Mouse (Mus musculus) lung, adult 2 months (tissue): ENCODE measurements around the gene Cox7a1.

Experiments used
- CTCF ChIP-seq: fragments of 200-500 bp; IDR thresholded peaks from 2 replicates; pipeline ENCODE4 v1.5.1; 2011; ENCODE audit warnings: mild to moderate bottlenecking, low read length, control low read depth; ENCODE audit not compliant: insufficient read depth
- POLR2A ChIP-seq: fragments of 200-500 bp; IDR thresholded peaks from 2 replicates; pipeline ENCODE4 v1.6.1; 2011; ENCODE audit warnings: low read depth, mild to moderate bottlenecking, control low read depth, low read length, borderline replicate concordance; ENCODE audit errors: extremely low read depth

DNA sequence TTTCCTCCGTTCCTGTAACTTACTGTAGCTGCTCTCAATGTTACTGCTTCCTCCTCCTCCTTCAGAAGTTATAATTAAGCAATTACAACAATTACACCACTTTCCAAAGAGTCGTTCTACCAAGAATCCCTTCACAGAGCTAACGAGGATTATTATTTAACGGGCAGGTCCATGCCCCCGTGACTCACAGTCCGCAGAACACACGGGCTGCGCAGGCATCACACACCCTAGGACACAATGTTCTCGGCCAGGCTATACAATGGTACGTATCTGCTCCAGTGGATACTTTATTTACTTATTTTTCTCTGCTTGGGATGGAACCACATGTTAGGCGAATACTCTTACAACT, 36.0 kb downstream of the Cox7a1 start:
- no peak for TF ChIP-seq CTCF
- TF ChIP-seq POLR2A: no peak
